Mouse (Mus musculus) CH12.LX (cell line): ENCODE measurements around the gene Msantd1. TPM values are rescaled to one million over a fixed set of nuclear protein-coding genes. Genes with fewer than 3 reads are reported as not detected.

Experiments
- DNase-seq: peaks from one replicate; pipeline ENCODE4 v3.0.0-alpha.2; 2013; ENCODE audit errors: extremely low read depth
- H3K27ac ChIP-seq: 2 replicates; pipeline ENCODE4 v1.5.1; 2012; ENCODE audit warnings: low read depth, mild to moderate bottlenecking, control low read depth, moderate library complexity; ENCODE audit not compliant: insufficient read depth
- H3K27me3 ChIP-seq: replicated peaks from 2 replicates; pipeline ENCODE3; 2012; ENCODE audit warnings: inconsistent platforms
- H3K36me3 ChIP-seq, 2 experiments: replicated peaks in 1 of 2; 2 replicates each; pipeline versions ENCODE3 to v1.6.1; 2012; ENCODE audit warnings: inconsistent platforms in 1 of 2, low read length in 1 of 2, mild to moderate bottlenecking in 1 of 2, mixed read lengths in 1 of 2, moderate library complexity in 1 of 2; ENCODE audit not compliant: control insufficient read depth in 1 of 2, insufficient read depth in 1 of 2
- H3K4me1 ChIP-seq, 2 experiments: 2 replicates each; pipeline ENCODE4 v1.6.1; 2012; ENCODE audit warnings: inconsistent platforms in 1 of 2, moderate library complexity in 1 of 2; ENCODE audit not compliant: insufficient read depth in 2 of 2, control insufficient read depth in 1 of 2
- H3K4me2 ChIP-seq: 2 replicates; pipeline ENCODE4 v1.6.1; 2012; ENCODE audit warnings: low read depth, mild to moderate bottlenecking, control low read depth; ENCODE audit not compliant: poor library complexity, insufficient read depth, severe bottlenecking
- H3K4me3 ChIP-seq, 3 experiments: fragments of 150-350 bp in 1 of 3; sonication (generic) in 1 of 3; replicated peaks in 1 of 3; 2 replicates each; pipeline versions ENCODE3 to v1.5.1; 2011 to 2012; ENCODE audit warnings: low read depth in 2 of 3, low read length in 2 of 3, mild to moderate bottlenecking in 2 of 3, moderate library complexity in 2 of 3, control low read depth in 1 of 3, improper control_type of control experiment in 1 of 3, inconsistent platforms in 1 of 3, mixed read lengths in 1 of 3; ENCODE audit not compliant: poor library complexity in 1 of 3
- H3K79me2 ChIP-seq: replicated peaks from 2 replicates; pipeline ENCODE4 v1.6.1; 2012; ENCODE audit warnings: mild to moderate bottlenecking, moderate library complexity; ENCODE audit not compliant: control insufficient read depth, poor library complexity, insufficient read depth, severe bottlenecking; ENCODE audit errors: extremely low read depth
- H3K9ac ChIP-seq: 2 replicates; pipeline ENCODE4 v1.6.1; 2012; ENCODE audit warnings: low read depth, mild to moderate bottlenecking, control low read depth, moderate library complexity; ENCODE audit not compliant: insufficient read depth
- H3K9me3 ChIP-seq: replicated peaks from 2 replicates; pipeline ENCODE3; 2012; ENCODE audit warnings: low read length, inconsistent platforms, mixed read lengths
- CTCF ChIP-seq, 2 experiments: IDR thresholded peaks in 1 of 2; conservative IDR thresholded peaks in 1 of 2; 2 replicates each; pipeline ENCODE4 v1.5.1; 2011 to 2012; ENCODE audit warnings: low read depth in 2 of 2, low read length in 2 of 2, improper control_type of control experiment in 1 of 2, inconsistent platforms in 1 of 2, mild to moderate bottlenecking in 1 of 2, moderate library complexity in 1 of 2
- E2F4 ChIP-seq: IDR thresholded peaks from 2 replicates; pipeline ENCODE4 v1.6.1; 2011; ENCODE audit warnings: low read depth, low read length, improper control_type of control experiment; ENCODE audit not compliant: insufficient replicate concordance
- ELF1 ChIP-seq: IDR thresholded peaks from 2 replicates; pipeline ENCODE4 v1.6.1; 2014; ENCODE audit warnings: low read depth, mild to moderate bottlenecking, inconsistent platforms, low read length, improper control_type of control experiment
- ETS1 ChIP-seq: conservative IDR thresholded peaks from 2 replicates; pipeline ENCODE4 v1.6.1; 2012; ENCODE audit warnings: low read depth, mild to moderate bottlenecking, inconsistent platforms, low read length, improper control_type of control experiment, moderate library complexity
- IRF4 ChIP-seq: IDR thresholded peaks from 2 replicates; pipeline ENCODE4 v1.6.1; 2014; ENCODE audit warnings: low read depth, mild to moderate bottlenecking, inconsistent platforms, low read length, improper control_type of control experiment
- KAT2A ChIP-seq: IDR thresholded peaks from 2 replicates; pipeline ENCODE4 v1.6.1; 2012; ENCODE audit warnings: low read length, improper control_type of control experiment, inconsistent platforms; ENCODE audit not compliant: insufficient replicate concordance
- MAFK ChIP-seq: IDR thresholded peaks from 2 replicates; pipeline ENCODE4 v1.6.1; 2011; ENCODE audit warnings: low read length, improper control_type of control experiment; ENCODE audit not compliant: insufficient replicate concordance
- MAZ ChIP-seq: IDR thresholded peaks from 2 replicates; pipeline ENCODE4 v1.6.1; 2012; ENCODE audit warnings: low read depth, mild to moderate bottlenecking, inconsistent platforms, low read length, improper control_type of control experiment, moderate library complexity
- MYC ChIP-seq: IDR thresholded peaks from 2 replicates; pipeline ENCODE4 v1.6.1; 2011; ENCODE audit warnings: low read depth, mild to moderate bottlenecking, improper control_type of control experiment, low read length
- NELFE ChIP-seq: IDR thresholded peaks from 2 replicates; pipeline ENCODE4 v1.6.1; 2011; ENCODE audit warnings: low read depth, low read length, improper control_type of control experiment
- NRF1 ChIP-seq: IDR thresholded peaks from 2 replicates; pipeline ENCODE4 v1.6.1; 2014; ENCODE audit warnings: low read depth, mild to moderate bottlenecking, inconsistent platforms, low read length, improper control_type of control experiment, moderate library complexity
- PAX5 ChIP-seq: IDR thresholded peaks from 2 replicates; pipeline ENCODE4 v1.6.1; 2012; ENCODE audit warnings: low read length, inconsistent platforms, mixed read lengths
- RAD21 ChIP-seq: IDR thresholded peaks from 2 replicates; pipeline ENCODE4 v1.6.1; 2011; ENCODE audit warnings: low read depth, mild to moderate bottlenecking, low read length, improper control_type of control experiment, moderate library complexity
- SIN3A ChIP-seq: IDR thresholded peaks from 2 replicates; pipeline ENCODE4 v1.6.1; 2012; ENCODE audit warnings: low read length, improper control_type of control experiment, inconsistent platforms
- SMC3 ChIP-seq: IDR thresholded peaks from 2 replicates; pipeline ENCODE4 v1.6.1; 2011; ENCODE audit warnings: low read depth, low read length, improper control_type of control experiment
- TBP ChIP-seq: conservative IDR thresholded peaks from 2 replicates; pipeline ENCODE4 v1.6.1; 2011; ENCODE audit warnings: low read depth, low read length, improper control_type of control experiment
- TCF12 ChIP-seq: IDR thresholded peaks from 2 replicates; pipeline ENCODE4 v1.6.1; 2014; ENCODE audit warnings: low read depth, mild to moderate bottlenecking, inconsistent platforms, low read length, improper control_type of control experiment
- ZC3H11A ChIP-seq: IDR thresholded peaks from 2 replicates; pipeline ENCODE4 v1.6.1; 2012; ENCODE audit warnings: low read depth, mild to moderate bottlenecking, inconsistent platforms, low read length, improper control_type of control experiment
- ZKSCAN1 ChIP-seq: IDR thresholded peaks from 2 replicates; pipeline ENCODE4 v1.6.1; 2012; ENCODE audit warnings: low read depth, inconsistent platforms, low read length, improper control_type of control experiment, borderline replicate concordance
- ZMIZ1 ChIP-seq: IDR thresholded peaks from 2 replicates; pipeline ENCODE4 v1.6.1; 2012; ENCODE audit warnings: low read depth, mild to moderate bottlenecking, inconsistent platforms, low read length, improper control_type of control experiment
- dilution Hi-C: fragments of 300-500 bp; cut with MboI; formaldehyde crosslinking; loops from 2 replicates; pipeline ENCODE4 v1.14.3; 2020; ENCODE audit warnings: low sequenced_read_pairs; ENCODE audit not compliant: extremely low pct_unique_long_range_greater_than_20kb, extremely low pct_ligation_motif_present
- in situ Hi-C: fragments of 300-500 bp; cut with MboI; formaldehyde crosslinking; loops from 3 replicates; pipeline ENCODE4 v1.14.3; 2019; ENCODE audit warnings: low sequenced_read_pairs, low pct_ligation_motif_present, low pct_unique_long_range_greater_than_20kb, mixed read lengths
- polyA plus RNA-seq: library from polyadenylated mRNA; unstranded; fragments of >175 nt; gene quantifications from 2 replicates; pipeline ENCODE4 v1.2.1, GENCODE M21; 2012; ENCODE audit warnings: low read depth; ENCODE audit not compliant: insufficient read length
- total RNA-seq, 2 experiments: library from RNA; depleted of rRNA; stranded (reverse); fragments of 300-350 nt in 1 of 2; fragments of >200 nt in 1 of 2; gene quantifications; 2 replicates each; pipeline ENCODE4 v1.2.3; 2012 to 2014

Gene Msantd1
- total and polyA plus RNA-seq, 3 experiments = 0.36 to 1.1 (median 0.38) TPM

- in situ Hi-C loops = loop anchor here (5.0 kb wide), 1 partner anchor 122 kb away; no protein-coding TSS in a partner anchor
- no peak overlapping the region for H3K4me3 ChIP-seq
- H3K27ac ChIP-seq = no peak overlapping the region
- H3K9ac ChIP-seq = no peak overlapping the region
- no peaks in the 10 kb centered on the region for H3K9me3 ChIP-seq
- TF ChIP-seq SMC3 (peak; percentile 87), ETS1 (no peak), NRF1 (peak; percentile 42; the same call in 1 of the 2 replicates), MAZ (0 out of 2 replicates have a peak, but pooled peaks have one; percentile 29), MAFK (0 out of 2 replicates have a peak, but pooled peaks have one; percentile 5), ELF1 (0 out of 2 replicates have a peak, but pooled peaks have one; percentile 28), ZC3H11A (peak; percentile 34; the same call in 1 of the 2 replicates), E2F4 (no peak), IRF4 (peak; percentile 21; the same call in 1 of the 2 replicates), CTCF (conservative IDR thresholded peaks at IDR 0.05 in 1 of 2, IDR thresholded peaks at IDR 0.05 in 1 of 2; ENCODE audit: low read depth in 2 of 2, low read length in 2 of 2) (peak; percentile 68 to 86), RAD21 (peak; percentile 80), TCF12 (no peak), NELFE (0 out of 2 replicates have a peak, but pooled peaks have one; percentile 21), ZKSCAN1 (no peak)
- H3K79me2 ChIP-seq = no peaks in the 10 kb centered on the region
- H3K4me2 ChIP-seq = no peak overlapping the region
- dilution Hi-C loops = no loop called here
- DNase-seq = peak; percentile 63
- H3K36me3 ChIP-seq = peaks cover 0 to 31% of the 10 kb centered on the region in 2 experiments
- no peaks in the 10 kb centered on the region for H3K27me3 ChIP-seq
- H3K4me1 ChIP-seq = peaks cover 0 to 7% of the 10 kb centered on the region in 2 experiments; a peak in 1 of 4 replicates
These were observed 8.0 kb downstream of the Msantd1 start for GRCm38 (mm10) chr5:34915801-34916200.

GRCm38 (mm10) chr5:34917234-34917655 is 9.4 kb downstream of the Msantd1 start:
- Histone ChIP-seq H3K4me1 (peaks cover 0 to 7% of the 10 kb centered on the region in 2 experiments; a peak in 1 of 4 replicates), H3K36me3 (peaks cover 3 to 28% of the 10 kb centered on the region in 2 experiments), H3K9me3 (no peaks in the 10 kb centered on the region), H3K79me2 (no peaks in the 10 kb centered on the region), H3K4me2 (no peak overlapping the region), H3K27ac (no peak overlapping the region), H3K27me3 (no peaks in the 10 kb centered on the region), H3K9ac (no peak overlapping the region), H3K4me3 (no peak overlapping the region)
- TF ChIP-seq NRF1 = no peak
- TF ChIP-seq TBP = no peak
- no peak for TF ChIP-seq ZMIZ1
- no peak for TF ChIP-seq SIN3A
- no peak for TF ChIP-seq PAX5
- no peak for TF ChIP-seq KAT2A
- TF ChIP-seq MAFK = no peak
- no peak for TF ChIP-seq CTCF (conservative IDR thresholded peaks at IDR 0.05 in 1 of 2, IDR thresholded peaks at IDR 0.05 in 1 of 2; ENCODE audit: low read depth in 2 of 2, low read length in 2 of 2)
- TF ChIP-seq ELF1 = no peak
- TF ChIP-seq MYC = no peak
- dilution Hi-C loops (no loop called here), in situ Hi-C loops (loop anchor here (5.0 kb wide), 1 partner anchor 120 kb away; no protein-coding TSS in a partner anchor)
- DNase-seq = no peak
